Mouse (Mus musculus) layer of hippocampus, adult 8-10 months (tissue): ENCODE data around the gene Gja1. TPM values are rescaled to one million over a fixed set of nuclear protein-coding genes. Genes with fewer than 3 reads are reported as not detected.

ENCODE experiments used
- DNase-seq, 2 experiments: peaks; one replicate each; pipeline ENCODE4 v3.0.0; 2022; ENCODE audit warnings: low spot score in 2 of 2
- total RNA-seq, 4 experiments: library from RNA; stranded (reverse); gene quantifications; 2 replicates each; pipeline ENCODE4 v1.2.4; 2022

The Gja1 gene
- total RNA-seq, 4 experiments from 2014 or later, result 241 to 286 (median 265) TPM

GRCm38 (mm10) chr10:56415894-56416570 is 38.9 kb downstream of the Gja1 start:
- no peak for DNase-seq

GRCm38 (mm10) chr10:56422518-56422917 is 45.4 kb downstream of the Gja1 start:
- no peak for DNase-seq

DNA sequence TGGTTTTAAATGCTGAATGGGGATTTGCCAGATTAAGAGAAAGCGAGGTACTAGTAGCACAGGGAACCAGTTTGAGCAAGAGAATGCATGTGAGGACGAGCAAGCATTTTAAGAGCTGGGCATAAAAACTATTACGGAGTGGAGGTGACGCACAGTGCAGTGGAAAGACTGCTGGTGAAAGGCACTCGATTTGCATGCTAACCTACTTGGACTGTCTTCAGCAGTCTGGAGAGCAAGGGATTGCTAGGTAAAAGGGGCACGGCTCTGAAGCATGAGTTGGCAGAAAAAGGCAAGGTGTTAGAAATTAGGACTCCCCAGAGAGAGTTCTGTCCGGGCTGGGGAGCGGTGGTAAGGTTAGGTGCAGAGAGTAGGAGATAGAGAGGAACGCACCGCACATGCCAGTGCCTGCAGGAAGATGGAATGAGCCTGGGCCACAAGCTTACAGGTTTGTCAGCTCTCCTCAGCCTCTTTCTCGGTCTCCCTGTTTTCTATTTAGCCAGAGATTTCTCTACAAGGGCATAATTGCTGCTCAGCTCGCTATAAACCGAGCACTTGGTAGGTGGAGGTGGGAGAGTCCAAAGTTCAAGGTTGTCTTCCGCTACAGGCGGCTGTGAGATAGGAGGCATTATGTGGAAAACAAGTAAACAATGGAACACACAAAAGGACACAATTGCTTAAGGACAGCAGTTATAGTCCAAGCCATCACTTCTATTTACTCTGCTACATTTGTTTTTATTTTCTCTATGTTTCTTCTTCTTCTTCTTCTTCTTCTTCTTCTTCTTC is 48.1 kb downstream of the Gja1 start:
- DNase-seq, result no peak

DNA sequence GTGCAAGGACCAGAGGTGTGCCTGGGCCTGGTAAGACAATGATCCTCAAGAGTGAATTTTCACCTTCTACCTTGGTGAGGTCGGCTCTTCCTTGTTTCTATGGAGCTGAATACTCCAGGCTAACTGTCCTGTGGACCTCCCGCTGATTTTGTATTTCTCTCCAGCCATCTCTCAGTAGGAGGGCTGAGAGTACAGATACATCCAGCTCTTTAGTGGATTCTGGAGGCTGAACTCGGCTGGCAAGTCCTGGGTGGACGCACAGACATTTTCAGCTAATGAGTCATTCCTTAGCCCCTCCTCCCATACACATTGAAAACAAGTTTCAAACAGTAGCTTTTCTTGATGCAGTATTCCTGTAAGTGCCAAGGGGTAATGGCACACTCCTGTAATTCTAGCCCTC is 49.2 kb downstream of the Gja1 start:
- no peak for DNase-seq

DNA sequence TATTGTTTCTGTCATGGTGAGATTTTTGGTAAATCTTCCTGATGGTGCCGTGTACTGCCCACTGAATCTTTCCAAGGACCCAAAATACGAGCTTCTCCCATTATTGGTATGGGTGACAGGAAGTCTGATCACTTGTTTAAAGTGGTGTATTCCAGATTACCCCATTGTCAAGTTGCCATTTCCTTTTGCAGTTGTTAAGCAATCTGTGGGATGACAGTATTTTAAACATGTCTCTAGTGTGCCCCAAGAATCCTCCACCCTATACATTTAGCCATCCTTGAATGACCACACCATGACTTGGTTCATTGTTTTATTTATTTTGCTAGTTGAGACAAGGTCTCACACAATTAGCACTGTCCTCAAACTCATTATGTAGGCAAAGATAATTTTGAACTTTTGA is 50.3 kb downstream of the Gja1 start:
- DNase-seq, result no peak

DNA sequence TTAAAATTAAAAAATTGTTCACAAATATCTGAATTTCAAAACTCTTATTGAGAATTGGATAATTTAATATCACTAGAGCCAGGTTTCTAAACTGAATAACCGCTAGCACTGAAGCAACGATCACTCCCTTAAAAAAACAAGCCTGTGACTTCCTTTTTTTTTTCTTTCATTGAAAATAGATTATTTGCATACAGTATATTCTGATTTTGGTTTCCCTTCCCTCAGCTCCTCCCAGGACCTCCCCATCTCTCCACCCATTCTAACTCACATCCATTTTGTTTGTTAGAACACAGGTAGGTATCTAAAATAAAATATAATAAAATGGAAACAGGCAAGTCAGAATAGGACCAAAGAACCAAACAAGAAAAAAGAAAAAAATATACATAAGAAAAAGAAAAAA is 50.7 kb downstream of the Gja1 start:
- no peak for DNase-seq

GRCm38 (mm10) chr10:56429011-56429410 is 51.9 kb downstream of the Gja1 start:
- no peak for DNase-seq

DNA sequence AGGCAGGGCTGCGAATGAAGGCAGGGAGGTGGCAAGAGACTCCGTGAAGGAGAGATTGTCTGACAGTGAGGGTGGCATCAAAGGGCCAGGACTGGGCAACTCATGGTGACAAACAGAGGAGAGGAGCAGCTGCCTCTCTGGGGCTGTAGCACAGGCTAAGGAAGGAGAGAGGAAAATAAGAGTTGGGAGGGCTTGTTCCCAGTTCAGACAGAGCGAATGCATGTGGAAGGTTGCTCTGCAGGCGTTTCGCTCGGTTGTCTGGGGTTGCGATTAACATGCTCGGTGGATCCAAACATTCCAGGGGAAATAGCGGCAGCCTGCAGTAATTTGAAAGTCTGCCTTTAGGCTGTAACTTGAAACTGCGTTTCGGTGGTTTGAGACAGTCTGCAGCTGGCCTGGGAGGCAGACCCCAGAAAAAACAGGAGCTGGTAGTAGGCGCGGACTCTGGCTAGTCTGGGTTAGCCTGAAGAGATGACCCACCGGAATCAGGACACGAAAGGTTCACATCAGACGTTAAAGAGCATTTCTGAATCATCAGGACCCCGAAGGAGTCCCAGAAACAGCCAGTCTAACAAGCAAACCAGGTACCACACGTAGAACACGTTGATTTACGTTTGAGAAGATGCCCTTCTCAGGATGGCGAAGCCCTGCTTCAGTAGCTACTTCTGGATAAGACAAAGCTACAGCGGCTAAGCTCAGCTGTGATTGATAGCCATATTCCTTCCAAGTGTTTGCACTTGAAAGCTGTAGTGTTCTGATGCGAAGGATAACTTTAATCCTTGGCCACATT is 54.7 kb downstream of the Gja1 start:
- no peak for DNase-seq

DNA sequence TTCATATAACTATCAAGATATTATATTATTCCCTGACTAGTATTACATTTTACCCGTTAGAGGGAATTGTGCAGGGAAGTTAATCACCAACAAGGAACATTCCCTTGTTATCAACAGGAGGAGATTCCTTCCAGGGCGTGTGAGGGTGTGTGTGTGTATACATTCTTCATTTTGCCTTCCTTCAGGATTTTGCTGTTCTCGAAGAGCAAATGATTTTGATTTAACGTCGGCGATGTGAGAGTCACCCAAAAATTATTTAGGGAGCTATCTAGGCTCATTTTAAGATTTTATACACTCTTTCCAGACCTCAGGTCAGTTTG is 55.2 kb downstream of the Gja1 start:
- no peak for DNase-seq

DNA sequence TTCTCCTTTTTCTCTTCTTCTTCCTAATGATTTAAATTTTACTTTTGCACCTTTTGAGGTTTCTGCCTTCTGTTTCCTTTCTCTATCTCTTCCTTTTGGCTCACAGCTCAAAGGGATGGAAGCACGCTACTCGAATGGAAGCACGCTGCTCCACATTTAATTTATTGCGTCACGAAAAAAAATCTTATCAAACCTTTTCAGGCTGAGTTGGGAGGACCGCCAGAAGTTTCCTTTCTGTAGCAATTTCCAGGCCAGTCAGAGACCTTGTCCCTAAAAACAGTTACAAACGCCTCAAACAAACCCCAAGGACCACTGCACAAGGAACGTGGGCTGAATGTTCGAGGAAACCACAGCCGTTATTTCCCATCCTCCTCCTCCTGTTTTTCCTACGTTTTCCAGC is 60.2 kb downstream of the Gja1 start:
- DNase-seq, result no peak

GRCm38 (mm10) chr10:56439638-56440037 is 62.5 kb downstream of the Gja1 start:
- DNase-seq, result no peak

DNA sequence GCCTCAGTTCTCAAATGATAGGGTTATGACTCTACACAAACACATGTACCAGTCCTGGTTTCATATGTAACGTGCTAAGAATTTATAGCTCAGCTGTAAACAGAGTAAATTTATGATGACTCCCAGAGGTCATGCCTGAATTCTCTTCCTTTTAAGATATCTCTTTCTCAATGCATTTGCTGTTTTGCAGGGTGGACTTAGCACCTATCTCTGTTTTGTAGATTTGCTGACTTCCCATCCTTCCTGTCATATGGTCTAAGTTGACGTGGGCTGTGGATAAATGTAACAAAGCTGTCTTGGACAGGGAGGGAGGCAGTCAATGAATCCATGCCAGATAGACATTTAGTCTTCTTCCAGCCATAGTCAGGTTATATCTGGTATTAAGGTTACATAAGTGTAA is 67.3 kb downstream of the Gja1 start:
- no peak for DNase-seq

GRCm38 (mm10) chr10:56449030-56449429 is 71.9 kb downstream of the Gja1 start:
- no peak for DNase-seq

Other genes with a start within 250 kb of the Gja1 start
- gene Tbc1d32, start 148.6 kb upstream of the Gja1 start, total RNA-seq, result 10 to 100 TPM in 1 of 4 experiments, 1 to 10 TPM in 3; 6.1 to 11.8 (median 8.4) TPM